ENCODE assay signal across 7 mouse cellular contexts in genomic region chr12:17032694-17033463, GRCm38 (mm10). TPM values are rescaled to one million over a fixed set of nuclear protein-coding genes. Genes with fewer than 3 reads are reported as not detected.
DNase-seq lines count a peak whose midpoint lies in the region; ATAC-seq lines count a peak whose summit lies in the region.

No protein-coding gene starts in this region.

- no peak overlapping the region for H3K4me3 ChIP-seq in embryonic facial prominence, embryonic 11.5 days (ENCODE audit: low read depth, low read length)
- H3K4me3 ChIP-seq in midbrain, embryonic 11.5 days (ENCODE audit: low read depth, low read length) = no peak overlapping the region

- H3K9me3 ChIP-seq in embryonic facial prominence, embryonic 11.5 days (replicated peaks; ENCODE audit: control insufficient read depth, low read length) = no peaks in the 10 kb centered on the region
- H3K9me3 ChIP-seq in midbrain, embryonic 11.5 days (ENCODE audit: control insufficient read depth, low read length) = no peaks in the 10 kb centered on the region; the same call in 1 of the 2 replicates

- no peak for ATAC-seq in embryonic facial prominence, embryonic 11.5 days (replicated peaks; ENCODE audit: insufficient number of reproducible peaks, low FRiP score, low TSS enrichment, low read depth)
- peak; percentile 60; the same call in 1 of the 2 replicates for ATAC-seq in midbrain, embryonic 11.5 days (ENCODE audit: low FRiP score)

- H3K27ac ChIP-seq in embryonic facial prominence, embryonic 11.5 days (replicated peaks; ENCODE audit: low read depth, low read length) = no peak overlapping the region
- no peak overlapping the region for H3K27ac ChIP-seq in midbrain, embryonic 11.5 days (ENCODE audit: low read depth, low read length)

- WGBS in embryonic facial prominence, embryonic 11.5 days = 43% methylated on average over 13 of the region's 13 CpGs
- 39% methylated on average over 13 of the region's 13 CpGs for WGBS in midbrain, embryonic 11.5 days

- H3K4me2 ChIP-seq in embryonic facial prominence, embryonic 11.5 days (ENCODE audit: low read depth, low read length) = no peak overlapping the region
- no peak overlapping the region for H3K4me2 ChIP-seq in midbrain, embryonic 11.5 days

- H3K27me3 ChIP-seq in embryonic facial prominence, embryonic 11.5 days (ENCODE audit: control insufficient read depth, insufficient read depth, low read length) = no peaks in the 10 kb centered on the region
- H3K27me3 ChIP-seq in midbrain, embryonic 11.5 days (ENCODE audit: control insufficient read depth, insufficient read depth, low read length) = no peaks in the 10 kb centered on the region

- H3K36me3 ChIP-seq in embryonic facial prominence, embryonic 11.5 days (replicated peaks; ENCODE audit: control insufficient read depth, insufficient read depth, low read depth, low read length) = no peaks in the 10 kb centered on the region
- no peaks in the 10 kb centered on the region for H3K36me3 ChIP-seq in midbrain, embryonic 11.5 days (ENCODE audit: control insufficient read depth, insufficient read depth, low read length)

- DNase-seq in MEL-GATA-1-ER (ENCODE audit: extremely low read depth, low read depth) = peak; percentile 68
- peak; percentile 82 for DNase-seq in adrenal gland, postnatal 25 days
- DNase-seq in embryonic facial prominence, embryonic 11.5 days (ENCODE audit: low spot score) = peak; percentile 91
- DNase-seq in heart, postnatal 4 days = peak; percentile 87
- DNase-seq in left cerebral cortex, postnatal 10 days (ENCODE audit: extremely low spot score in 1 of 2, low spot score in 2 of 2) = peak; percentile 85 to 88
- DNase-seq in midbrain, embryonic 11.5 days (ENCODE audit: low spot score, missing footprints) = peak; percentile 96
- DNase-seq in skeletal muscle tissue, adult 2 months (ENCODE audit: low read depth, low spot score) = peak; percentile 70

- intact Hi-C loops in left cerebral cortex, postnatal 10 days (cut with DNase I) = loop anchor here (2.0 to 5.0 kb wide), 2 partner anchors 144 to 224 kb away; partner anchors contain the start of gene Kcnf1

- no peaks in the 10 kb centered on the region for H3K4me1 ChIP-seq in embryonic facial prominence, embryonic 11.5 days (ENCODE audit: control insufficient read depth, insufficient read depth, low read length)
- no peaks in the 10 kb centered on the region for H3K4me1 ChIP-seq in midbrain, embryonic 11.5 days (ENCODE audit: control insufficient read depth, insufficient read depth, low read length)

- no peak overlapping the region for H3K9ac ChIP-seq in embryonic facial prominence, embryonic 11.5 days (replicated peaks; ENCODE audit: low read length)
- no peak overlapping the region for H3K9ac ChIP-seq in midbrain, embryonic 11.5 days (ENCODE audit: low read length)

RNA-seq across cellular contexts. Expression of gene 2410004P03Rik, which starts 21.4 kb away (rescaled TPM):
- not detected in 2 replicates for total RNA-seq in adrenal gland, postnatal 25 days (2021)
- polyA plus RNA-seq in embryonic facial prominence, embryonic 11.5 days (2014; fragmentation: Nextera tagmentation; extraction: Ambion mirVana) = 0.29 and 1.3 TPM in 2 replicates
- under 1 TPM; 0.09 to 0.26 TPM for total RNA-seq in heart, postnatal 4 days (2021)
- total RNA-seq in left cerebral cortex, postnatal 10 days (2021) = under 1 TPM; 0.77 to 0.95 TPM
- 0.57 and 1.0 TPM in 2 replicates for polyA plus RNA-seq in midbrain, embryonic 11.5 days (2014; fragmentation: Nextera tagmentation; extraction: Ambion mirVana)

RNA-seq across cellular contexts. Expression of gene Pqlc3, which starts 32.7 kb away (rescaled TPM):
- 11.6 and 13.5 TPM in 2 replicates for total RNA-seq in adrenal gland, postnatal 25 days (2021)
- polyA plus RNA-seq in embryonic facial prominence, embryonic 11.5 days (2014; fragmentation: Nextera tagmentation; extraction: Ambion mirVana) = 3.8 and 4.9 TPM in 2 replicates
- 1 to 10 TPM; 1.8 to 2.0 TPM for total RNA-seq in heart, postnatal 4 days (2021)
- total RNA-seq in left cerebral cortex, postnatal 10 days (2021) = 1 to 10 TPM; 1.8 to 2.0 TPM
- 3.0 and 3.1 TPM in 2 replicates for polyA plus RNA-seq in midbrain, embryonic 11.5 days (2014; fragmentation: Nextera tagmentation; extraction: Ambion mirVana)
